Mouse (Mus musculus): ENCODE data around the gene Iars. TPM values are rescaled to one million over a fixed set of nuclear protein-coding genes. Genes with fewer than 3 reads are reported as not detected.

Iars gene
- polyA plus RNA-seq, 1 experiment from 2014 or later, result 94.3 TPM

GRCm38 (mm10) chr13:49652481-49653179 is 29.3 kb upstream of the Iars start, which contains the start of the genes Cenpp and Nol8:
TSS of gene Cenpp (minus strand) at chr13:49652785.
TSS of gene Nol8 (plus strand) at chr13:49653078.
- Histone ChIP-seq H3K27ac (ENCODE audit: low read depth, low read length) (0 out of 2 replicates have a peak within 1 kb of the TSS, but pooled peaks have one; percentile 47), H3K4me2 (replicated peaks; ENCODE audit: low read depth, low read length) (peak within 1 kb of the TSS; percentile 77), H3K9ac (ENCODE audit: low read depth, low read length) (peak within 1 kb of the TSS; percentile 70), H3K4me3 (ENCODE audit: low read length) (peak within 1 kb of the TSS; percentile 85), H3K4me1 (ENCODE audit: control insufficient read depth, insufficient read depth, low read length) (0 out of 2 replicates have a peak, but pooled peaks cover 6% of the 10 kb centered on the region), H3K27me3 (ENCODE audit: control insufficient read depth, insufficient read depth, low read length) (no peaks in the 10 kb centered on the region), H3K36me3 (ENCODE audit: control insufficient read depth, insufficient read depth, low read length) (peaks cover 10% of the 10 kb centered on the region; the same call in 1 of the 2 replicates), H3K9me3 (ENCODE audit: control insufficient read depth, low read length) (no peaks in the 10 kb centered on the region)
- 0% methylated on average over 68 of the region's 68 CpGs for WGBS
- ATAC-seq (ENCODE audit: low FRiP score, low TSS enrichment), result peak; percentile 99

- peak overlapping the region; percentile 67 for H3K9ac ChIP-seq (ENCODE audit: low read depth, low read length)
- ATAC-seq (ENCODE audit: low FRiP score, low TSS enrichment), result peak; percentile 77
- H3K4me3 ChIP-seq (ENCODE audit: low read length), result peak overlapping the region; percentile 85
- H3K27ac ChIP-seq (ENCODE audit: low read depth, low read length), result 0 out of 2 replicates have a peak overlapping the region, but pooled peaks have one; percentile 47
- WGBS, result under 1% methylated on average over 16 of the region's 16 CpGs
- H3K4me2 ChIP-seq (replicated peaks; ENCODE audit: low read depth, low read length), result peak overlapping the region; percentile 77
- no peaks in the 10 kb centered on the region for H3K27me3 ChIP-seq (ENCODE audit: control insufficient read depth, insufficient read depth, low read length)
- peaks cover 12% of the 10 kb centered on the region; the same call in 1 of the 2 replicates for H3K36me3 ChIP-seq (ENCODE audit: control insufficient read depth, insufficient read depth, low read length)
- H3K9me3 ChIP-seq (ENCODE audit: control insufficient read depth, low read length), result no peaks in the 10 kb centered on the region
- 0 out of 2 replicates have a peak, but pooled peaks cover 6% of the 10 kb centered on the region for H3K4me1 ChIP-seq (ENCODE audit: control insufficient read depth, insufficient read depth, low read length)
Measured at GRCm38 (mm10) chr13:49653180-49653541, 28.7 kb upstream of the Iars start.

- Histone ChIP-seq H3K27me3 (ENCODE audit: control insufficient read depth, insufficient read depth, low read length) (no peaks in the 10 kb centered on the region), H3K4me2 (replicated peaks; ENCODE audit: low read depth, low read length) (no peak overlapping the region), H3K36me3 (ENCODE audit: control insufficient read depth, insufficient read depth, low read length) (peaks cover 26% of the 10 kb centered on the region), H3K9me3 (ENCODE audit: control insufficient read depth, low read length) (no peaks in the 10 kb centered on the region), H3K27ac (ENCODE audit: low read depth, low read length) (no peak overlapping the region), H3K4me3 (ENCODE audit: low read length) (no peak overlapping the region), H3K9ac (ENCODE audit: low read depth, low read length) (no peak overlapping the region), H3K4me1 (ENCODE audit: control insufficient read depth, insufficient read depth, low read length) (peaks cover under 1% of the 10 kb centered on the region; the same call in 1 of the 2 replicates)
- WGBS, result 93% methylated on average over 2 of the region's 2 CpGs
- no peak for ATAC-seq (ENCODE audit: low FRiP score, low TSS enrichment)
Measured at GRCm38 (mm10) chr13:49677793-49678192, 4.1 kb upstream of the Iars start.

- no peaks in the 10 kb centered on the region for H3K27me3 ChIP-seq (ENCODE audit: control insufficient read depth, insufficient read depth, low read length)
- peak overlapping the region; percentile 77 for H3K4me3 ChIP-seq (ENCODE audit: low read length)
- H3K4me2 ChIP-seq (replicated peaks; ENCODE audit: low read depth, low read length), result peak overlapping the region; percentile 64
- no peak for ATAC-seq (ENCODE audit: low FRiP score, low TSS enrichment)
- H3K36me3 ChIP-seq (ENCODE audit: control insufficient read depth, insufficient read depth, low read length), result peaks cover 10% of the 10 kb centered on the region; the same call in 1 of the 2 replicates
- H3K9ac ChIP-seq (ENCODE audit: low read depth, low read length), result peak overlapping the region; percentile 73
- H3K27ac ChIP-seq (ENCODE audit: low read depth, low read length), result peak overlapping the region; percentile 45; the same call in 1 of the 2 replicates
- H3K9me3 ChIP-seq (ENCODE audit: control insufficient read depth, low read length), result no peaks in the 10 kb centered on the region
- peaks cover 8% of the 10 kb centered on the region; the same call in 1 of the 2 replicates for H3K4me1 ChIP-seq (ENCODE audit: control insufficient read depth, insufficient read depth, low read length)
- WGBS, result 1% methylated on average over 20 of the region's 20 CpGs
Measured at GRCm38 (mm10) chr13:49682233-49682846, 440 bp downstream of the Iars start.

GRCm38 (mm10) chr13:49684266-49684665 is 2.4 kb downstream of the Iars start:
- 85% methylated on average over 4 of the region's 4 CpGs for WGBS
- ATAC-seq (ENCODE audit: low FRiP score, low TSS enrichment), result no peak

GRCm38 (mm10) chr13:49691056-49691455 is 9.2 kb downstream of the Iars start:
- Histone ChIP-seq H3K27me3 (ENCODE audit: control insufficient read depth, insufficient read depth, low read length) (no peaks in the 10 kb centered on the region), H3K4me2 (replicated peaks; ENCODE audit: low read depth, low read length) (no peak overlapping the region), H3K4me3 (ENCODE audit: low read length) (no peak overlapping the region), H3K36me3 (ENCODE audit: control insufficient read depth, insufficient read depth, low read length) (peaks cover 60% of the 10 kb centered on the region), H3K27ac (ENCODE audit: low read depth, low read length) (no peak overlapping the region), H3K9ac (ENCODE audit: low read depth, low read length) (no peak overlapping the region), H3K9me3 (ENCODE audit: control insufficient read depth, low read length) (no peaks in the 10 kb centered on the region), H3K4me1 (ENCODE audit: control insufficient read depth, insufficient read depth, low read length) (no peaks in the 10 kb centered on the region)
- WGBS, result 97% methylated on average over 5 of the region's 5 CpGs
- ATAC-seq (ENCODE audit: low FRiP score, low TSS enrichment), result no peak

More at GRCm38 (mm10) chr13:49684266-49684665, 2.4 kb downstream of the Iars start:
- Histone ChIP-seq H3K27me3 (ENCODE audit: control insufficient read depth, insufficient read depth, low read length) (no peaks in the 10 kb centered on the region), H3K9me3 (ENCODE audit: control insufficient read depth, low read length) (no peaks in the 10 kb centered on the region), H3K9ac (ENCODE audit: low read depth, low read length) (no peak overlapping the region), H3K27ac (ENCODE audit: low read depth, low read length) (no peak overlapping the region), H3K4me3 (ENCODE audit: low read length) (no peak overlapping the region), H3K36me3 (ENCODE audit: control insufficient read depth, insufficient read depth, low read length) (peaks cover 17% of the 10 kb centered on the region), H3K4me2 (replicated peaks; ENCODE audit: low read depth, low read length) (no peak overlapping the region), H3K4me1 (ENCODE audit: control insufficient read depth, insufficient read depth, low read length) (peaks cover 8% of the 10 kb centered on the region; the same call in 1 of the 2 replicates)

GRCm38 (mm10) chr13:49703216-49703779 is 21.4 kb downstream of the Iars start:
- Histone ChIP-seq H3K9me3 (ENCODE audit: control insufficient read depth, low read length) (no peaks in the 10 kb centered on the region), H3K27ac (ENCODE audit: low read depth, low read length) (no peak overlapping the region), H3K4me3 (ENCODE audit: low read length) (no peak overlapping the region), H3K4me2 (replicated peaks; ENCODE audit: low read depth, low read length) (no peak overlapping the region), H3K36me3 (ENCODE audit: control insufficient read depth, insufficient read depth, low read length) (peaks cover 74% of the 10 kb centered on the region), H3K27me3 (ENCODE audit: control insufficient read depth, insufficient read depth, low read length) (no peaks in the 10 kb centered on the region), H3K4me1 (ENCODE audit: control insufficient read depth, insufficient read depth, low read length) (no peaks in the 10 kb centered on the region), H3K9ac (ENCODE audit: low read depth, low read length) (no peak overlapping the region)
- WGBS, result 92% methylated on average over 11 of the region's 11 CpGs
- ATAC-seq (ENCODE audit: low FRiP score, low TSS enrichment), result no peak

- peaks cover 87% of the 10 kb centered on the region for H3K36me3 ChIP-seq (ENCODE audit: control insufficient read depth, insufficient read depth, low read length)
- H3K4me2 ChIP-seq (replicated peaks; ENCODE audit: low read depth, low read length), result no peak overlapping the region
- WGBS, result 90% methylated on average over 3 of the region's 3 CpGs
- no peak for ATAC-seq (ENCODE audit: low FRiP score, low TSS enrichment)
- H3K9ac ChIP-seq (ENCODE audit: low read depth, low read length), result no peak overlapping the region
- no peak overlapping the region for H3K4me3 ChIP-seq (ENCODE audit: low read length)
- H3K27ac ChIP-seq (ENCODE audit: low read depth, low read length), result no peak overlapping the region
- H3K4me1 ChIP-seq (ENCODE audit: control insufficient read depth, insufficient read depth, low read length), result no peaks in the 10 kb centered on the region
- no peaks in the 10 kb centered on the region for H3K9me3 ChIP-seq (ENCODE audit: control insufficient read depth, low read length)
- H3K27me3 ChIP-seq (ENCODE audit: control insufficient read depth, insufficient read depth, low read length), result no peaks in the 10 kb centered on the region
Measured at GRCm38 (mm10) chr13:49706032-49706690, 24.3 kb downstream of the Iars start.

Measured in kidney, embryonic 14.5 days (tissue).